ENCODE assay signal across 23 mouse cellular contexts in genomic region chr16:6750491-6750890, GRCm38 (mm10).
DNase-seq lines count a peak whose midpoint lies in the region; ATAC-seq and TF ChIP-seq lines count a peak whose summit lies in the region.
"Had no signal": no experiment of that assay in that cellular context is flagged by ENCODE, and none has a peak within 500 bp of the region (broad histone marks: within the 10 kb centered on the region; RNA-seq: fewer than 3 reads in every experiment).

No protein-coding gene starts in this region.

- no peaks in the 10 kb centered on the region for H3K9me3 ChIP-seq in forebrain, embryonic 16.5 days (ENCODE audit: control insufficient read depth, low read length)
- H3K9me3 ChIP-seq: embryonic facial prominence, embryonic 15.5 days; forebrain, embryonic 13.5 days; liver, embryonic 12.5 days; midbrain, embryonic 10.5 days; neural tube, embryonic 13.5 days had no signal

- intact Hi-C loops in heart, postnatal 36 days (cut with DNase I), result no loop called here

- no peaks in the 10 kb centered on the region for H3K27me3 ChIP-seq in forebrain, embryonic 16.5 days (replicated peaks; ENCODE audit: control insufficient read depth, insufficient read depth, low read length)
- H3K27me3 ChIP-seq: embryonic facial prominence, embryonic 15.5 days; forebrain, embryonic 13.5 days; liver, embryonic 12.5 days; neural tube, embryonic 13.5 days had no signal

- 65% methylated on average over 2 of the region's 2 CpGs for WGBS in forebrain, embryonic 16.5 days

- H3K27ac ChIP-seq in forebrain, embryonic 16.5 days (ENCODE audit: low read length), result no peak overlapping the region
- H3K27ac ChIP-seq: embryonic facial prominence, embryonic 15.5 days; forebrain, embryonic 13.5 days; liver, embryonic 12.5 days; midbrain, embryonic 10.5 days; neural tube, embryonic 13.5 days had no signal

- no peak overlapping the region for H3K4me2 ChIP-seq in forebrain, embryonic 16.5 days (ENCODE audit: low read length)
- H3K4me2 ChIP-seq: embryonic facial prominence, embryonic 15.5 days; forebrain, embryonic 13.5 days; heart, embryonic 11.5 days; liver, embryonic 12.5 days; lung, embryonic 14.5 days; neural tube, embryonic 13.5 days had no signal

- H3K9ac ChIP-seq in forebrain, embryonic 16.5 days (replicated peaks; ENCODE audit: low read depth, low read length), result no peak overlapping the region
- H3K9ac ChIP-seq: embryonic facial prominence, embryonic 15.5 days; forebrain, embryonic 13.5 days; liver, embryonic 12.5 days; lung, embryonic 14.5 days; neural tube, embryonic 13.5 days had no signal

- TF ChIP-seq CTCF in brain, embryonic 14.5 days (IDR thresholded peaks at IDR 0.05; ENCODE audit: borderline replicate concordance, extremely low read depth, insufficient read depth, insufficient read length), result no peak

- H3K4me1 ChIP-seq in forebrain, embryonic 16.5 days (replicated peaks; ENCODE audit: control insufficient read depth, insufficient read depth, low read length), result 0 out of 2 replicates have a peak, but pooled peaks cover 4% of the 10 kb centered on the region
- H3K4me1 ChIP-seq: embryonic facial prominence, embryonic 15.5 days; liver, embryonic 12.5 days had no signal

- H3K4me3 ChIP-seq in forebrain, embryonic 16.5 days (replicated peaks; ENCODE audit: low read length), result no peak overlapping the region
- H3K4me3 ChIP-seq: embryonic facial prominence, embryonic 15.5 days; forebrain, embryonic 13.5 days; liver, embryonic 12.5 days; midbrain, embryonic 10.5 days; neural tube, embryonic 13.5 days had no signal

- 0 out of 2 replicates have a peak, but pooled peaks have one; percentile 24 for ATAC-seq in frontal cortex, adult (ENCODE audit: low TSS enrichment)
- ATAC-seq in forebrain, embryonic 16.5 days, result no peak
- ATAC-seq: forebrain, embryonic 13.5 days; hindbrain, embryonic 16.5 days; intestine, postnatal 0 days; liver, embryonic 12.5 days had no signal

- DNase-seq in frontal cortex, postnatal 36 days (ENCODE audit: low spot score in 2 of 2), result no peak
- DNase-seq in brain, embryonic 14.5 days (ENCODE audit: low read depth), result peak; percentile 26
- DNase-seq in cerebellum, postnatal 10 days, result peak; percentile 36 to 50
- peak; percentile 53 to 64 for DNase-seq in layer of hippocampus, postnatal 10 days (ENCODE audit: low spot score in 2 of 2)
- no peak for DNase-seq in heart, postnatal 36 days
- DNase-seq in heart, adult 8-10 months (ENCODE audit: low spot score), result no peak
- DNase-seq: adrenal gland, adult 2 months; embryo, embryonic 11 days; gastrocnemius, postnatal 25 days; heart, postnatal 14 days; lung, embryonic 14.5 days; lung, postnatal 4 days; thymus, adult 2 months had no signal

- TF ChIP-seq POLR2A in brain, embryonic 14.5 days (IDR thresholded peaks at IDR 0.05; ENCODE audit: borderline replicate concordance, extremely low read depth, insufficient read depth, insufficient read length, poor library complexity, severe bottlenecking), result no peak

- no peaks in the 10 kb centered on the region for H3K36me3 ChIP-seq in forebrain, embryonic 16.5 days (ENCODE audit: control insufficient read depth, insufficient read depth)
- H3K36me3 ChIP-seq: embryonic facial prominence, embryonic 15.5 days; liver, embryonic 12.5 days; midbrain, embryonic 10.5 days; neural tube, embryonic 13.5 days had no signal

Comparison
In these comparisons a context has a peak if more than half of its experiments do, and no peak if none do; other contexts are left out.
1. DNase-seq: peak in brain, embryonic 14.5 days (single experiment), cerebellum, postnatal 10 days (2 of 2) and layer of hippocampus, postnatal 10 days (2 of 2); none in frontal cortex, postnatal 36 days (0 of 2), heart, postnatal 36 days (0 of 2) and heart, adult 8-10 months (single experiment).